Mouse (Mus musculus): Measurements from ENCODE around the gene Polr3g. TPM values are rescaled to one million over a fixed set of nuclear protein-coding genes. Genes with fewer than 3 reads are reported as not detected.
"Not testable (repeated sequence)": the region's sequence is repeated elsewhere in the genome, so short reads cannot be mapped to it uniquely, and the experiment has no call there.

The Polr3g gene
- total RNA-seq, 1 experiment from 2014 or later, result 8.4 TPM

GRCm38 (mm10) chr13:81694446-81694845 is 16.4 kb downstream of the Polr3g start:
- no peak for ATAC-seq (ENCODE audit: extremely low read depth, insufficient number of reproducible peaks, low FRiP score, poor library complexity, severe bottlenecking)

- ATAC-seq (ENCODE audit: extremely low read depth, insufficient number of reproducible peaks, low FRiP score, poor library complexity, severe bottlenecking), result no peak
These were observed 19.2 kb downstream of the Polr3g start for GRCm38 (mm10) chr13:81691606-81692005.

GRCm38 (mm10) chr13:81690477-81690876 is 20.3 kb downstream of the Polr3g start:
- ATAC-seq (ENCODE audit: extremely low read depth, insufficient number of reproducible peaks, low FRiP score, poor library complexity, severe bottlenecking), result no peak

- ATAC-seq (ENCODE audit: extremely low read depth, insufficient number of reproducible peaks, low FRiP score, poor library complexity, severe bottlenecking), result no peak
These were observed 21.2 kb downstream of the Polr3g start for GRCm38 (mm10) chr13:81689587-81689986.

- no peak for ATAC-seq (ENCODE audit: extremely low read depth, insufficient number of reproducible peaks, low FRiP score, poor library complexity, severe bottlenecking)
These were observed 25.9 kb downstream of the Polr3g start for GRCm38 (mm10) chr13:81684884-81685283.

GRCm38 (mm10) chr13:81684258-81684657 is 26.6 kb downstream of the Polr3g start:
- ATAC-seq (ENCODE audit: extremely low read depth, insufficient number of reproducible peaks, low FRiP score, poor library complexity, severe bottlenecking), result no peak

GRCm38 (mm10) chr13:81683107-81683506 is 27.7 kb downstream of the Polr3g start:
- no peak for ATAC-seq (ENCODE audit: extremely low read depth, insufficient number of reproducible peaks, low FRiP score, poor library complexity, severe bottlenecking)

- ATAC-seq (ENCODE audit: extremely low read depth, insufficient number of reproducible peaks, low FRiP score, poor library complexity, severe bottlenecking), result no peak
These were observed 35.5 kb downstream of the Polr3g start for GRCm38 (mm10) chr13:81675333-81675732.

- no peak for ATAC-seq (ENCODE audit: extremely low read depth, insufficient number of reproducible peaks, low FRiP score, poor library complexity, severe bottlenecking)
These were observed 43.1 kb downstream of the Polr3g start for GRCm38 (mm10) chr13:81667713-81668112.

GRCm38 (mm10) chr13:81664331-81664698 is 46.5 kb downstream of the Polr3g start:
- ATAC-seq (ENCODE audit: extremely low read depth, insufficient number of reproducible peaks, low FRiP score, poor library complexity, severe bottlenecking), result no peak

GRCm38 (mm10) chr13:81663566-81664330 is 47.1 kb downstream of the Polr3g start:
- no peak for ATAC-seq (ENCODE audit: extremely low read depth, insufficient number of reproducible peaks, low FRiP score, poor library complexity, severe bottlenecking)

GRCm38 (mm10) chr13:81658053-81658752 is 52.6 kb downstream of the Polr3g start:
- ATAC-seq (ENCODE audit: extremely low read depth, insufficient number of reproducible peaks, low FRiP score, poor library complexity, severe bottlenecking), result no peak

- ATAC-seq (ENCODE audit: extremely low read depth, insufficient number of reproducible peaks, low FRiP score, poor library complexity, severe bottlenecking), result peak; percentile 96
These were observed 53.3 kb downstream of the Polr3g start, which contains the start of gene Lysmd3 for GRCm38 (mm10) chr13:81657351-81658052. TSS of gene Lysmd3 (plus strand) at chr13:81657663.

- ATAC-seq (ENCODE audit: extremely low read depth, insufficient number of reproducible peaks, low FRiP score, poor library complexity, severe bottlenecking), result no peak
These were observed 53.8 kb downstream of the Polr3g start for GRCm38 (mm10) chr13:81657008-81657350.

- ATAC-seq (ENCODE audit: extremely low read depth, insufficient number of reproducible peaks, low FRiP score, poor library complexity, severe bottlenecking), result no peak
These were observed 54.5 kb downstream of the Polr3g start for GRCm38 (mm10) chr13:81656091-81656850.

- not testable (repeated sequence) for ATAC-seq (ENCODE audit: extremely low read depth, insufficient number of reproducible peaks, low FRiP score, poor library complexity, severe bottlenecking)
These were observed 60.4 kb downstream of the Polr3g start for GRCm38 (mm10) chr13:81650382-81650781.

- no peak for ATAC-seq (ENCODE audit: extremely low read depth, insufficient number of reproducible peaks, low FRiP score, poor library complexity, severe bottlenecking)
These were observed 64.5 kb downstream of the Polr3g start for GRCm38 (mm10) chr13:81646348-81646747.

- no peak for ATAC-seq (ENCODE audit: extremely low read depth, insufficient number of reproducible peaks, low FRiP score, poor library complexity, severe bottlenecking)
These were observed 66.7 kb downstream of the Polr3g start for GRCm38 (mm10) chr13:81644047-81644565.
